Mouse (Mus musculus) stomach, embryonic 16.5 days (tissue): ENCODE results near the gene Fhod1. TPM values are rescaled to one million over a fixed set of nuclear protein-coding genes. Genes with fewer than 3 reads are reported as not detected.

Experiments
- ATAC-seq: fragments of 200-750 bp; cut with Nextera tagmentation; 2 replicates; pipeline ENCODE4 v1.8.0; 2017; ENCODE audit warnings: moderate number of reproducible peaks, moderate TSS enrichment; ENCODE audit not compliant: insufficient read depth, low FRiP score
- H3K27ac ChIP-seq: fragments of 300-500 bp; sonication (generic); 2 replicates; pipeline ENCODE4 v1.5.1; 2014; ENCODE audit warnings: low read length
- H3K27me3 ChIP-seq: fragments of 300-500 bp; sonication (generic); 2 replicates; pipeline ENCODE4 v1.6.1; 2014; ENCODE audit warnings: low read length, control low read depth, mixed read lengths; ENCODE audit not compliant: control insufficient read depth, insufficient read depth
- H3K36me3 ChIP-seq: fragments of 300-500 bp; sonication (generic); 2 replicates; pipeline ENCODE4 v1.6.1; 2014; ENCODE audit warnings: low read length; ENCODE audit not compliant: control insufficient read depth, insufficient read depth
- H3K4me1 ChIP-seq: fragments of 300-500 bp; sonication (generic); 2 replicates; pipeline ENCODE4 v1.6.1; 2014; ENCODE audit warnings: low read length, control low read depth, mixed read lengths; ENCODE audit not compliant: control insufficient read depth, insufficient read depth
- H3K4me2 ChIP-seq: fragments of 300-500 bp; sonication (generic); 2 replicates; pipeline ENCODE4 v1.6.1; 2014; ENCODE audit warnings: low read depth, low read length, mixed read lengths
- H3K4me3 ChIP-seq: fragments of 300-500 bp; sonication (generic); replicated peaks from 2 replicates; pipeline ENCODE4 v1.5.1; 2014; ENCODE audit warnings: mild to moderate bottlenecking, low read length
- H3K9ac ChIP-seq: fragments of 300-500 bp; sonication (generic); 2 replicates; pipeline ENCODE4 v1.6.1; 2014; ENCODE audit warnings: low read length
- H3K9me3 ChIP-seq: fragments of 300-500 bp; sonication (generic); replicated peaks from 2 replicates; pipeline ENCODE4 v1.6.1; 2016; ENCODE audit warnings: low read length, control low read depth; ENCODE audit not compliant: control insufficient read depth
- WGBS: fragments of 180-500 bp; shearing (Covaris S2); extraction: QIAGEN DNeasy Blood & Tissue Kit; methylation state at CpG from one replicate; pipeline ENCODE4 v1.1.7; 2014; 5-methylcytosine and 5-hydroxymethylcytosine counted together
- polyA plus RNA-seq: library from polyadenylated mRNA; unstranded; fragments of >200 nt; fragmentation: Nextera tagmentation; extraction: Ambion mirVana; gene quantifications from 2 replicates; pipeline ENCODE4 v1.2.1, GENCODE M21; 2015

Fhod1 gene
- polyA plus RNA-seq, 1 experiment from 2014 or later, result 2.2 TPM

DNA sequence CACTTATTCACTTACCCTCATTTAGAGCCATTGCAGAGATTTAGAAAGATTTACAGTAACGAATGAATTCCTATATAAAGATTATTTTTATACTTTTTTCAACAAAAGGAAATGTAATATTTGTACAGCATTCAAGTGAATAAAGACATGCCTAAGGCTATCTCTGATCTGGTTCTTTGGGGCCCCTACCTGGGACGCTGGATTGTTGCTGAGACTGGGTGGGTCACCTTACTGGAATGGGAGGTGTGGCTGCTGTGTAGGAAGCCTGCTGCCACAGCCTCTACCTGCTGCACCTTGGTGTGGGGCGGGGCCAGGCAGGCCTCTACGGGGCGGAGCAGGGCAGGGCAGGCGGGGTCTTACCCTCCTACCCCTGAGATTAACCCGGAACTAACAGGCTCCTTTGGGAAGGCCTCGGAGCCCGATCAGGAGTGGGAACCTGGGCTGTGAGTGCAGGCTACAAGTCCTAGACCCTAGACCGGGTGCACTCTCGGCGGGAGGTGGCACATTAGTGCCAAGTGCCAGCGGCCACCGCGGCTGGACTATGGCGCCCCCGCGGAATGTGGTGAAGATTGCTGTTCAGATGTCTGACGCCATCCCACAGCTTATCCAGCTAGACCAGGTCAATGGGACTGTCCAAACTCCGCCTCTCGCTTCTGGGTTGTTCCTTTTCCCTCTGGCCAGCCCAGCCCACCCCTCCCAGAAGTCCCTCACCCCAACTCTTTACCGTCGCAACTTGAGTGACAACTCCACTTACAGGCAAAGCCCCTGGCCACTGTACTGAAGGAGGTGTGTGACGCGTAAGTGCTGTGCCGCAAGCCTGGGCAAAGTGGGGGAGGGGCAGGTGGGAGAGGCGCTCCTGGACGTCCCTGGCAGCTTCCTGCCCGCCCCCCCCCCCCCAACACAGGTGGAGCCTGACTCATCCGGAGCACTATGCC is 42.3 kb downstream of the Fhod1 start, which contains the start of gene Elmo3:
Gene Elmo3, plus strand, starts transcription at position 391 of the 935 bp plus-strand sequence.
- Histone ChIP-seq H3K27me3 (no peaks in the 10 kb centered on the region), H3K9me3 (no peaks in the 10 kb centered on the region), H3K36me3 (peaks cover 26% of the 10 kb centered on the region), H3K4me3 (peak within 1 kb of the TSS; percentile 54), H3K4me1 (peaks cover 24% of the 10 kb centered on the region), H3K4me2 (peak within 1 kb of the TSS; percentile 77), H3K27ac (peak within 1 kb of the TSS; percentile 95), H3K9ac (peak within 1 kb of the TSS; percentile 77)
- WGBS, result 4% methylated on average over 30 of the region's 30 CpGs
- ATAC-seq, result peak; percentile 94

DNA sequence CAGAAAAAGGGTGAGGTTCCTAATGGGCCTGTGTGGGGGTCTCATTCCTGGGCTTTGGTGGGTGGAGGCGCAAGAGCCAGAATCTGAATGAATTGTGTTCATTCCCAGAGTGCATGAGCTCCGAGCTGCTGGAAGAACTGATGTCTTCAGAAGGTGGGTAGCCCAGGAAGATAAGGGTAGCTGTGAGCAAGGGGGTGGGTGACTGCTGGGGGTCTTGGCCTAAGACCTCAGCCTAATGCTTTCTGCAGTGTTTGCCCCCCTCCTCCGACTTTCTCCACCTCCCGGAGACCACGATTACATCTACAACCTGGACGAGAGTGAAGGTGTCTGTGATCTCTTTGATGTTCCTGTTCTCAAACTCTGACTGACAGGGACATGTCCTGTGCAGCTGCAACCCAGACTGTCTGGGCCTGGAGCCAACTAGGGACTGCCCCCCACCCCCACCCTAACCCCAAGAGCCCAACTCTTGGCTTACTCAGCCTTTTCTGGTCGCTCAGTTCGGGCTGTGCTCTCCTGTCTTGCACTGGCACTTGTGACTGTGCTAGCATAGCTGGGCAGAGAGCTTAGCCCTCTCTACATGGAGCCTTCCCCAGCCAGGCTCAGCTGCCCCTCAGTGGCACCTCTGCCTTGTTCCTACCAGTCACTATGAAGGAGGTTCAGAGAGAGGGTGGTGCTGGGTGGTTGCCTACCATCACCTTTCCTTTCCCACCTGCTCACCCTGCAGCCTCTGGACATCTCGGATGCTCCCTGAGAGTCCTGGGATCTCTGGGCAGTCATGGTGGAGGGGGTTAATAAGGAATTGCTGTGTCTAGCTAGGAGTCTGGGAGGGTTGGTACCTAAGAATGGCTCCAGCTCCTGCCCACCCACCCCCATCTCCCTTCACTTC is 43.2 kb downstream of the Fhod1 start:
- 61% methylated on average over 9 of the region's 9 CpGs for WGBS
- no peak overlapping the region for H3K4me3 ChIP-seq
- no peaks in the 10 kb centered on the region for H3K9me3 ChIP-seq
- no peaks in the 10 kb centered on the region for H3K27me3 ChIP-seq
- H3K36me3 ChIP-seq, result peaks cover 26% of the 10 kb centered on the region
- ATAC-seq, result no peak
- peak overlapping the region; percentile 95 for H3K27ac ChIP-seq
- H3K4me1 ChIP-seq, result peaks cover 24% of the 10 kb centered on the region
- peak overlapping the region; percentile 32; the same call in 1 of the 2 replicates for H3K9ac ChIP-seq
- H3K4me2 ChIP-seq, result peak overlapping the region; percentile 31; the same call in 1 of the 2 replicates

DNA sequence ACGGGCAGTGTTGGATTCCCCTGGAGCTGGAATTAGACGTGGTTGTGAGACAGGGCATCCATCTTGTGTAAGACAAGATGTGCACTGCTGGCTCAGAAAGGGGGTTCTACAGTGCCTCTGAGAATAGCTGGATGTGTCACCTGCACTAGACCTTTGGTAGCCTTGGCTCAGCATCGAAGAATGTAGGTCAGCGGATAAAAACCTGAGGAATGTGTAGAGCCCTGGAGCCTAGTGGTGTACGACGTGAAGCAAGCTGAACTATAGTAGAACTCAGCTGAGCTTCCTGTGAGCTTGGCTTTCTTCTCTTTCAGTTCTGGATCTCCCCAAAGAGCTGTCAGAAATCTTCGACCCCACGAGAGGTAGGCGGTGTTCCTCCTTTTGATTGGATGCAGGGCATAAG is 43.9 kb downstream of the Fhod1 start:
- Histone ChIP-seq H3K9ac (no peak overlapping the region), H3K4me2 (no peak overlapping the region), H3K27ac (no peak overlapping the region), H3K9me3 (no peaks in the 10 kb centered on the region), H3K27me3 (no peaks in the 10 kb centered on the region), H3K36me3 (peaks cover 26% of the 10 kb centered on the region), H3K4me3 (no peak overlapping the region), H3K4me1 (peaks cover 27% of the 10 kb centered on the region)
- WGBS, result 76% methylated on average over 9 of the region's 9 CpGs
- ATAC-seq, result no peak

DNA sequence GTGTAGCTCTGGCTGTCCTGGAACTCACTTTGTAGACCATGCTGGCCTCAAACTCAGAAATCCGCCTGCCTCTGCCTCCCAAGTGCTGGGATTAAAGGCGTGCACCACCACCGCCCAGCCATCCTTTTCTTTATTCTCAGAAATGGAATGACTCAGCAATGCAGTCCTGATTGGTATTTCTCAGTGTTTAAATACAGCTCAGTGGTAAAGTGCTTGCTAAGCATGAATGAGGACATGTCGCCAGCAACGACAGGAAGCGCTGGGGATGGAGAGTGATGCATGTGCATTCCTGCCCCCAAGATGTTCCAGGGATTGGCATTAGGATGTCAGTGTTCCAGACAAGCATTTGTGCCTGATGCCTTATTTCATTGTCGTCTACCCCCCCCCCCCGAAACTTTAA is 44.4 kb downstream of the Fhod1 start:
- ATAC-seq, result no peak
- Histone ChIP-seq H3K27ac (no peak overlapping the region), H3K36me3 (peaks cover 26% of the 10 kb centered on the region), H3K4me1 (peaks cover 31% of the 10 kb centered on the region), H3K9me3 (no peaks in the 10 kb centered on the region), H3K4me2 (no peak overlapping the region), H3K27me3 (no peaks in the 10 kb centered on the region), H3K4me3 (no peak overlapping the region), H3K9ac (no peak overlapping the region)
- 75% methylated on average over 8 of the region's 8 CpGs for WGBS

DNA sequence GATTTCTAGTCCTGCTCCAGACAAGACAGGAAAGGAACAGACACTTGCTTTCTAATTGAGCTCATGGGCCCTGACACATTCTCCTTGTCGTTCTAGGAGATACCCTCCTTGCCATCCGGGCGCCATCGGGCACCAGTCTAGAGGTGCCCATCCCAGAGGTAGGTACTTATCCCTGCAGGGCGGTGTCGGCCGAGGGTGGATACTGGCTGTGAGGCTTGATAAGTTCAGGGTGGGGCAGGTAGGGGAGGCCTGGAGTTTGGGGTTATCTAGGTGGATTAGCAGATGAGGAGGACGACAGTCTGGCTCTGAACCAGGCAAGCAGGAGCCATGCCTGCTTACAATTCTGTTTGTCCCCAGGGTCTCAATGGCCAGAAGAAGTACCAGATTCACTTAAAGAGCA is 47.8 kb downstream of the Fhod1 start:
- no peak overlapping the region for H3K9ac ChIP-seq
- 80% methylated on average over 8 of the region's 8 CpGs for WGBS
- no peak overlapping the region for H3K4me2 ChIP-seq
- peaks cover 23% of the 10 kb centered on the region for H3K36me3 ChIP-seq
- no peak overlapping the region for H3K27ac ChIP-seq
- H3K27me3 ChIP-seq, result no peaks in the 10 kb centered on the region
- H3K9me3 ChIP-seq, result no peaks in the 10 kb centered on the region
- peaks cover 26% of the 10 kb centered on the region for H3K4me1 ChIP-seq
- no peak overlapping the region for H3K4me3 ChIP-seq
- ATAC-seq, result peak; percentile 59

DNA sequence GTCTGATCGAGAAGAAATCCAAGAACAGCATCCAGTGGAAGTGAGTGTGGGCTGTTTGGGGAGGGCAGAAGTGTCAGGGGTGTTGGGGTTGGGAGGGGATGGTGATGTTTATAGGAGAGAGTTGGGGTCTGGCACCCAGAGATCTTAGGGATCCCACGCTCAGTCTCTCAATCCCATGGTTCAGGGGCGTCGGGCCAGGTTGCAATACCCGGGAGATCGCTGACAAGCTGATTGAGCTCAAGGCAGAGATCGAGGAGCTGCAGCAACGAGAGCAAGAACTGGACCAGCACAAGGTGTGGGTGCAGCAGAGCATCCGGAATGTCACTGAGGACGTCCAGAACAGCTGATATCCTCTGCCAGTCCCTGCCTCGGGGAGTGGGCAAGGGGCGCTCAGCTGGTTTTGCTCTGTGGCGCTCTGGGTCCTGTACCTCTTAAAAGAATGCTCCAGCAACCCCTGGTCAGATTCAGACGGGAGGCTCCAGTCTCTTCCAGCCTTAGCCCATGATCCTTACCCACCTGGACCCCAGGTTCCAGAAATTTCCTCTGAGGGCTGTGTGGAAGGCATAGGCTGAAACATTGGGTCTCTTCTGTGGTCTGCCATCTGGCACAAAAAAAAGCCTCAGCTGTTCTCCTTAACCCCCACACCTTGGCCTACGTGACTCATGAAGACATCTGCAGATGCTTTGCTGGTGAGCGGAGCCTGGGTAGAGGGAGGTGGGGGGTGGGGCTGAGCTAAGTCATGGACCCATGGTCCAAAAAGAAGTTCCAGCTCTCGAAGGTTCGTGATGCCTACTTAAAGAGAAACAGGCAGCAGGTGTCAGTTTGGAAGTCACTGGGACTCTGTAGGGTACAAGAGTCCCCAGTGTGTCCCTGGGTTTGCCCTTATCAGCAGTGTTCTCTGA is 49.2 kb downstream of the Fhod1 start:
- Histone ChIP-seq H3K4me1 (peaks cover 16% of the 10 kb centered on the region), H3K4me2 (peak overlapping the region; percentile 85), H3K27ac (no peak overlapping the region), H3K9ac (peak overlapping the region; percentile 97), H3K4me3 (peak overlapping the region; percentile 99), H3K36me3 (peaks cover 23% of the 10 kb centered on the region), H3K27me3 (no peaks in the 10 kb centered on the region), H3K9me3 (no peaks in the 10 kb centered on the region)
- no peak for ATAC-seq
- 49% methylated on average over 18 of the region's 18 CpGs for WGBS

DNA sequence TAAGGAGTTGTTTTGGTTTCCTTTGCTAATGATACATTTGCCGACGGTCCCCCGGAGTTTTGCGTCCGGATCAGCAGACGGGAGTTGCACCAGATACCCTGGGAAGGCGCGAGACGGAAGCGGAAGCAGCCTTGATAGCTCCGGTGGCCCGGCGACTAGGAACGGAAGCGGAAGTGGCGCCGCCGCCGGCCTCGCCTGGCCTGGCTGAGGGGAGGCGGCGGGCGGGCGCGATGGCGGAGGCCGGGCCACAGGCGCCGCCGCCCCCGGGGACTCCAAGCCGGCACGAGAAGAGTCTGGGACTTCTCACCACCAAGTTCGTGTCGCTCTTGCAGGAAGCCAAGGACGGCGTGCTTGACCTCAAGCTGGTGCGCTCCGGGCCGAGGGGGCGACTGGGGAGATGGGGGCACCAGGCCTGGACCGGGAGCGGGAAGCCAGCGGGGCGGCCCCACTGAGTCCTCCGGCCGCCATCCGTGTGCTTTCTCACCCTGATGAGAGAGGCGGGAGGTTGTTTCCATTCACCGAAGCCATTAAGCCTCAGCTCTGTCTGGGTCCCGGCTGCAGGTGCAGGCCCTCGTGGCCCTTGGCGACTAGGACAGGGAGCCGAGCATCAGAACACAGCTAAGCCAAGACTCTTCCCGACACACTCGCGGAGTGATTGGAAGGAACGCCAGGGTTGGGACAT is 50.1 kb downstream of the Fhod1 start, which contains the start of gene E2f4:
Gene E2f4, plus strand, starts transcription at position 153 of the 682 bp plus-strand sequence.
- Histone ChIP-seq H3K27ac (peak within 1 kb of the TSS; percentile 61), H3K36me3 (peaks cover 18% of the 10 kb centered on the region), H3K27me3 (no peaks in the 10 kb centered on the region), H3K9ac (peak within 1 kb of the TSS; percentile 97), H3K4me2 (peak within 1 kb of the TSS; percentile 85), H3K9me3 (no peaks in the 10 kb centered on the region), H3K4me3 (peak within 1 kb of the TSS; percentile 99), H3K4me1 (peaks cover 16% of the 10 kb centered on the region)
- under 1% methylated on average over 58 of the region's 58 CpGs for WGBS
- ATAC-seq, result peak; percentile 91
